Mouse (Mus musculus): ENCODE measurements around the gene Sox6.

GRCm38 (mm10) chr7:115485664-115486409 lies 552.8 kb downstream of the Sox6 start:
- no peak for TF ChIP-seq MAX (IDR thresholded peaks at IDR 0.05; ENCODE audit: low read length)
- TF ChIP-seq POLR2A (IDR thresholded peaks at IDR 0.05; ENCODE audit: low read depth, low read length) = no peak
- no peak for TF ChIP-seq CTCF (conservative IDR thresholded peaks at IDR 0.05 in 1 of 2, IDR thresholded peaks at IDR 0.05 in 1 of 2; ENCODE audit: low read depth in 2 of 2, low read length in 2 of 2)
- TF ChIP-seq SIN3A (IDR thresholded peaks at IDR 0.05; ENCODE audit: low read length) = no peak
